Mouse (Mus musculus): ENCODE measurements around the gene Gbp7. TPM values are rescaled to one million over a fixed set of nuclear protein-coding genes. Genes with fewer than 3 reads are reported as not detected.
"Not testable (repeated sequence)": the region's sequence is repeated elsewhere in the genome, so short reads cannot be mapped to it uniquely, and the experiment has no call there.

Gene Gbp7
- total RNA-seq (2021) (10 to 100 TPM; 13.5 to 16.4 TPM), polyA plus RNA-seq (2012; rRNA removed) (1.3 and 2.5 TPM in 2 replicates)
- long read RNA-seq, partial matches to known transcripts, result 0 of 1 reads
- long read RNA-seq, other reads (novel, unspliced or antisense), result 0 of 1 reads

DNA sequence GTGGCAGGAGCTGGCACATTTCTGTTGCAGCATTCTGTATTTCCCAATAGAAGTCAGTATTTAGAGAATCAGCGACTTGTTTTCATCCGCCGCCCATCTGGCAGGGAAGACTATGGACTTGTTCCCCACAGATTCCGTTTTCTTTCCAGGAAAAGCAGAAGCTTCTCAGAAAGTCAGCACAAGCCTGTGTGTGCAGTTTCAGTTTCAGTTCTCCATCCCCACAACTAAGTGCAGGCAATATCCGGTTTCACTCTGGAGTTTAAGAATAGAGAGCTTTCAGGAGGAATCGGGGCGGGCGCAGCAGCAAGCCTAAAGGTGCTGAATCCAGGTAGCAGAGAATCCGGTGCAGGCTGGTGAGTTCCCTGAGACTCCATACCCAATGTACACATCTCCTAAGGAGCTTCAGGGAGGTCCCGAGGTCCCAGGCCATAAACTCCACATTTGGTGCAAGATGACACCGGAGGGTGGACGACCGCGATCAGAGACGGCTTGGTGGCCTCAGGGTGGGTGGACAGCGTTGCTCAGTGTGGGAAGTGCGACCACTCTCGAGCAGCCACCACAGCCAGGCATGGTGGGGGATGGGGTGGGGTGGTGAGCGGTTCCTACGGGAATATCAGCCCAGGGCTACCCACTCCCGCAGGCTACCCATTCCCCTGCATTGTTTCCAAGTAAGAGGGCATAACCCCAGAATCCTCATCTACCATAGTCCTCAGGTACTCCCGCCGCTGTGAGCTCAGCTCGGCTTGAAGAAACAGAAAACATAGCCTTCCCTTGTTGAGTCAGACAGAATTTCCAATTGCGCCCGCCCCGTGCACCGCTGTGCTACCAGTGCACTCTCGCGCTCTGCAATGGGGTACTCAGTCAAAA is at the start of gene Gbp7:
TSS of gene Gbp7 (plus strand) at position 256 of the 867 bp plus-strand sequence.
- DNase-seq, result peak; percentile 74

DNA sequence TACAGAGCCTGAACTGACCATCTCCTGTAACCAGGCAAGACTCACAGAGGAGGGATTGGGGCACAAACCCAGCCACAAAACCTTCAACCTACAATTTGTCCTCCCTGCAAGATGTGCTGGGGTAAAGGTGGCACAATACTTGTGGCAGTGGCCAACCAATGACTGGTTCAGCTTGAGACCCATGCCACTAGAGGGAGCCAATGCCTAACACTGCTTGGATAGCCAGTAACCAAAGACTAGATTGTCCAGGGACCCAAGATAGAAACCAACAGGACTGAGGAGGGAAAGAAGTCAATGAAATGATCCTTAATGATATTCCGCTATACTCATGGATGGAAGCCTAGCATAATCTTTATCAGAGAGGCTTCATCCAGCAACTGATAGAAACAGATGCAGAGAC is 39.7 kb upstream of the Gbp7 start:
- DNase-seq, result peak; percentile 70

DNA sequence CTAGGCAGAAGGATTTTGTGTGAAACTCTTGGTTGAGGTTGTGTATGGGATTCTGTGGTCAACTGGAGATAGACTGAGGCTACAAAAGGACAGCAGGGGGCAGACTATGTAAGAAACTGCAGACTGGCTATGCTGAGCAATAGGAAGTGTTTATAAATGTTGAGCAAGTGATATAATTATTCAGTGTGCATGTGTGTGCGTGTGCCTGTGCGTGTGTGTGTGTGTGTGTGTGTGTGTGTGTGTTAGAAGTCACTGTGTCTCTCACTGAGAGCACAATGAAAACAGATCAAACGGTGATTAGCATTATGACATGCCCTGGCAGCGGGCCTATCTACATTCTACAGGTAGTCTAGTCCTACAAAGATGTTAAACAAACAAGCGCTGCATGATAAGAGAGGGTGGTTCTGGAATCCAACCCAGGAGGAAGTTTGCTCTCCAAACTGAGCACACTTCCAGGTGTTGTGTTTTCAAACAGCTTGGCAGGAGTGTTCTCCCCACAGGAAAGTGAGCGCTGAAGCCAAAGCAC is 36.5 kb upstream of the Gbp7 start, which contains the start of gene Gbp5:
TSS of gene Gbp5 (plus strand) at position 443 of the 526 bp plus-strand sequence.
- peak; percentile 63 for DNase-seq

DNA sequence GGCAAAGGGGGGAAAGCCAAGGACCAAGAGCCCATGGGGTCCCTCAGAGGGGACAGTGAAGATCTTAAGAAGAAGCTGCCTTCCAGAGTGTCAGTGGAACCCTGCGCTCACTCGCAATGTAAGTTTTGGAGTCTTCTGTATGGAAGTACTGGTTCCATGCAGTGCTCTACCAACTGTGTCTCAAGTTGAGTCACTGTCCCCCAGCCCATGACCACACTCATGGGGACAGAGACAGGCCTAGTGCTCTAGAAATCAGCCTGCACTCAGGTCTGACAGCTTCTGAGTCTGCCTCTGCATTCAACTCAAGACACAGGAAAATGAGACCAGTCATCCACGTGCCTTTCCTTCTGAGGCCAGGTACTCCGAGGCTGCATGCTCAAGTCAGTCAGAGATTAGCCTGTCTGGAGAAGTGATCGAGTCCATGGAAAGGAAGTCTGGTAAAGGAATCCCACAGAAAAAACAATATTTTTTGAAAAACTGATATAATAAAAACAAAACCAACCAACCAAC is 34.9 kb upstream of the Gbp7 start:
- no peak for DNase-seq

DNA sequence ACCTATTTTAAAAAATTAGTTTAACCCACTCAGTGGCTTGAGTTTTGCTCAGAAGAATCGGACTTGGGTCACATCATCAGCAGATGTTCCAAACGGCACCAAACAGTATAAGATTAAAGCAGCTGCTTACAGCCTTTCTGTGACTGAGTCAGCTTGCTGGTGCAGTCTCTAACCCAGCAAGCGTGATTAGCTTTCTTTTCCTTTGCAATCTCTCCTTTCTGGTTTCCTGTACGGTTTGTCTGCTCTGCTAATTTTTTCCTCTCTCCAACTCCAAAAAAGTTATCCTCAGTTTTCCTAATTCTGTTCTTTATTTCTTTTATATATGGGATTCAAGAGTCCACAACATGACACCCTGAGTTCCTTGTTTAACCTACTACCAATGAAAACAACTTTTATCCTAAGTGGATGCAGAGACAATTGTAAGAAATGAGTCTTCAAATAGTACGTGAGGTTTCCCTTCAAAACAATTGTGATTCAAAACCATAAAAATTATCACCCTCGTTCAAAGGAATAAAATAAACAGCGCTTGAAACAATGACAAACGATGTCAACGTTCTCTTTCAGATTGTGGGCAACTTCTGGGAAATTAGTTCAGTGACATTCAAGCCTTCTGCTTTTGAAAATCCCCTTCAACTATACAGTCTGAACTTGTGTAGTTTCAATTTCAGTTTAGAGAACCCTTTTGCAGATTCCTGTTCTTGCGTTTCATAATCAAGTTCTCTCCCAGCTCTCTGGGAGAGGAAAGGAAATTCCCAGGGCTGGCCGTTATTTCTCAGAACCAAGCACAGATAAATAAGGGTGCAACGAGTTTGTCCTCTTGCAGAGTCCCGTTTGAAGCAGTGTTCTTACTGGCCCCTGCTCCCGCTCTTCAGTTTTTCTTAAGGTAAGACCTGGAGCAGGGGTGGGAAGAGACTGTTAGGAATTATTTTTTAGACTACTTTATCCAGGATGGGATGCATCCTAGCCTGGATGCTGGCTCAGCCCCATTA is 33.7 kb upstream of the Gbp7 start:
- DNase-seq, result peak; percentile 33

DNA sequence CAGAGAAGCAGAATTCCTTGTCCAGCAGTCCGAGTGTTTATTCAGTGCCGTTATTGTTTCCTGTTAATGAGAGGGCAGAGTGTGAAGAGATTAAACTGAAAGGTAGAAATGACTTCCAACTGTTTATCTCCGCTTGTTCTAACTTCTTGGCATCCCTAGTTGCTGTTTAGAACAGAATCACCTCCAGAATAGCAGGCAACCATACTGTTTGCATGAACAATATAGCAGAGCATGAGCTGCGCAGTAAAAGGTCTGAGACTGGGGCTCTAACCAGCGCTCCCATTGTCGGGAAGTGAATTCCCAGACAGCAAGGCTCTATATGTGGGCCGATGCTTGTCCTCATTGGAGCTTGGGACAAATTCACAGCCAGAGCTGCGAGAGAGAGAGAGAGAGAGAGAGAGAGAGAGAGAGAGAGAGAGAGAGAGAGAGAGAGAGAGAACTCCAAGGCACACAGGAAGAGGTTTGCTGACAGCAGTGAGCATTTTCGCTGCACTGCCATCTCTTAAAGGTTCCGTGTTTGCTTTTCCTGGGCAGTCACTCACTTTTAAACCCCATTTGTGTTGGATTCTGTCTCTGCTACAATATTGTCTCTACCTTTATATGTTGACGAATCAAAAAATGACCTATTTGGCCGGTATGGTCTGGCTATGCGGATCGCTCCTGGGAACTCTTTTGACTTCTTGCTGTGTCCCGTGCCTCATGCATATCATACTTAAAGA is 32.9 kb upstream of the Gbp7 start:
- no peak for DNase-seq

DNA sequence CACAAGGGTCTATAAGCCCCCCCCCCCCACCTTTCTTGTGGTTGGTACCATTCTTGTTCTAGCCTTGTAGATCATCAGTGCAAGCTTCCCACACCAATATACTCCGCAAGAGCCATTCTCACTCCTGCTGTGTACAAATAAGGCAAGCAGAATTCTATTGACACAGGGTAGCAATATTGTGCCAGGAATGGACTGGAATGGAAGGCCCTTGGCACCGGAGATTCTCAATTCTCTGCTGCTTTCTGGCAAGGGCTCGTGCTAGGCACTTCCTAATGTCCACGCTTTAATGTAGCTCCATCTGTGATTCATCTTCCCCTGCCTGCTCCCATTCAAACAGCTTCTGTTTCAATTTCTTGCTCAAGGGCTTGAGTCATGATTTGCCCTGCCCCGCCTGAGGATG is 31.2 kb upstream of the Gbp7 start:
- no peak for DNase-seq

DNA sequence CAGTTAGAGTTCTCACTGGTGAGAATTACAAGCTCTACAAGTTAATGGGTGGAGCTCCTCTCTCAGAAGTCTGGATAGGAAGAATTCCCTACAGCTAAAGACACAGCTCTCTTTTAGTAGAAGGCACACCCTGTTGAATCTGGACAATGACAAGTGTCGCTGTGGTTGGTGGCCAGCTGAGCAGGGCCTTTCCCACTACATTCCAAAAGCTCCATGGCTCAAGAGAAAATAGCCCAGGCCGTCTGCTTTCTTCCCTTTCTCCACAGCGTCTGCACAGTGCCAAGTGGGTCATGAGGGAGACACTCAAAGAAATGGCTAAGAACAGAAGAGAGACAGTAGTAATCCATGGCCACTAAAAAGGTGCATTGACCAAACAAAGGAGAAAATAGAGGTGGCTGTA is 2.0 kb upstream of the Gbp7 start:
- DNase-seq, result no peak

DNA sequence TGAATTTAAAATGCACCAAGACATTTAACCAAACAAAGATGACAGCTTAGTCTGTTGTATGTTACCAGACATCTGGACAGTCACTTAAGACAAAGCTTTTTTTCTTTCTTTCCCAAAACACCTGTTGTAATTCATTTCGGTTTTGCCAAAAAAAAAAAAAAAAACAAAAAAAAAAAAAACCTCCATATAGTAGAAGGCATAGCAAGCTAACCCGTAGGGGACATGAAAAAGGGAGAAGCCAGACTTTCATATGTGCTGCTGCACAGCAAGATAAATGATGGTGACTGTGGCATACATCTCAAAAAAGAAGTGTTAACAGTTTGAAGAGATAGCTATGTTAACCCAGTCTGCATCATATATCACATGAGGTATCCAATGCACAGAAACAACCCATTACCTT is 545 bp upstream of the Gbp7 start:
- DNase-seq, result no peak

DNA sequence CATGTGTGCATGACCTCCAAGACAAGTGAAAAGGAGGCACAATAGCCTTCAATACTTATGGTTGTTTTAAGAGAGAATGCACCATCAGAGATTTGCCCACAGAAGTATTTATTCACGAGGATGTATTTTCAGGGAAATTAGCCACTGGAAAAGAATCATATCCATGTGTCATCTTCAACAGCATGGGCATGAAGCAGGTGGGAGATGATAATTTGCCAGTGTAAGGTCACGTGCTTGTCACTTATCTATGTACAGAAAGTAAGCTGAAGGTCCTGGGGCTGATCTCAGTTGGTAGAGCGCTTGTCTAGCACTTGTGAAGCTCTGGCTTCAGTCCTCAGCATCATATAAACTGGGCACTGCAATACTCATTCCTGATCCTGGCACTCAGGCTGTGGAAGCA is 1.5 kb downstream of the Gbp7 start:
- no peak for DNase-seq

DNA sequence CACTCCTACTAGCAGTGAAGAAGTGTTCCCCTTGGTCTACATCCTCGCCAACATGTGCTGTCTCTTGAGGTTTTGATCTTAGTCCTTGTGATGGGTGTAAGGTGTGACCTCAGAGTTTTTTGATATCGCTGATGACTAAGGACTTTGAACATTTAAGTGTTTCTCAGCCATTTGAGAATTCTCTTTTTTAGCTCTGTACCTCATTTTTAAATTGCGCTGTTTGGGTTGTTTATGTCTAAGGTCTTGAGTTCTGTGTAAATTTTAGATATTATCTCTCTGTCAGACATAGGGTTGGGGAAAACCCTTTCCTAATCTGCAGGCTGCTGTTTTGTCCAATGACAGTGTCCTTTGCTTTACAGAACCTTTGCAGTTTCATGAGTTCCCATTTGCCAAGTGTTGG is 3.0 kb downstream of the Gbp7 start:
- DNase-seq, result no peak

DNA sequence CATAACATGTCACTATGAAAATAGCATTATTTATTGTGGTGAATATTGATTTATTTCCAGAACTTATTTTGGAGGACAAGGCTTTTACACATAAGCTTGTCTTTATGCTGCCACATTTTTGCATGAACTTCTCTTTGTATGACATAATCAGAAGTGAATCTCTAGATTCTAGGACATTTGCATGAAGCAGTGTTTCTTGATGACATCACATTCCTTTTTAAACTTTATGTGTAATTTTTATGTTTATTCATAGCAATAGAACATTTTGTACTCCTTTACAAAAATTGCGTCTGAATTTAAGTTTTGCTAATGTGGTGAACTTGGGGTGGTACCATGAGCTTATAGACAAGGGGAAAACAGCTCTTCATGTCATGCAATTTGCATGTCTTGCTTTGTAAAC is 5.5 kb downstream of the Gbp7 start:
- no peak for DNase-seq

DNA sequence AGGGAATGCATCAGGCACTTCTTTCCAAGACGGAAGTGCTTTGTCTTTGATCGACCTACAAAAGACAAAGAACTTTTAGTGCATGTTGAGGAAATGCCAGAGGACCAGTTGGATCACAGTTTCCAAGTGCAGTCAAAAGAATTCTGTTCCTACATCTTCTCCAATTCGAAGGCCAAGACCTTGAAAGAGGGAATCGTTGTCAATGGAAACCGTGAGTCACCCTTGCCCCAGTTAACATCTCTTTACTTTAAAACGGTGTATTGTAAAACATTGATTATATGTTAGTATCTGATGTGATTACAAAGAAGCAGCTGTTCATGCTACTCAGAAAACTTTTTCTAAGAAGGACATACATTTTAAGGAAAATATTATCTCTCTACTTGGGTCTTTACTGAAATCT is 11.2 kb downstream of the Gbp7 start:
- DNase-seq, result peak; percentile 44

DNA sequence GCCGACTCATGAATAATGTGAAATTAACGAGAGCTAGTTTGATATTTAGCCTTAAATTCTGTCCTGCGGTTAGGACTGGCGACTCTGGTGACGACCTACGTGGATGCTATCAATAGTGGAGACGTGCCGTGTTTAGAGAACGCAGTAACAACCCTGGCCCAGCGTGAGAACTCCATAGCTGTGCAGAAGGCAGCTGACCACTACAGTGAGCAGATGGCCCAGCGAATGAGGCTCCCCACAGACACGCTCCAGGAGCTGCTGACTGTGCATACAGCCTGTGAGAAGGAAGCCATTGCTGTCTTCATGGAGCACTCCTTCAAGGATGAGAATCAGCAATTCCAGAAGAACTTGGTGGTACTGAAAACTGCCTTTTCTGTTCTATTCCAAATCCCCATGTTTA is 12.6 kb downstream of the Gbp7 start:
- not testable (repeated sequence) for DNase-seq

DNA sequence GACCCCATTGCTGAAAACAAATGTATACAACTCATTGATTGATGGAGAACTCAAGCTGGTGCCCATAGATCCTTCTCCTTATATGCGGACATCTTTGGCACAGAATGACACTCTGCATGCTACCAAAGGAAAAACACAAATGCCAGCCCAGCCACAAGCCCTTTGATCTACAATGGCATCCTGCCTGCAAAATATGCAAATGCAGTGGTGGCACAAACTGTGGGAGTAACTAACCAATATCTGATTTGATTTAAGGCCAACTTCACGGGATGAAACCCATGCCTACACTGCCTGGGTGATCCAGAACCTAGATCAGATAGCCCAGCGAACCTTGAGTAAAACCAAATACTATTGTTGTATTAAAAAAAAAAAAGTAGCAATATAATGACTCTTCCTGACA is 16.5 kb downstream of the Gbp7 start:
- DNase-seq, result no peak

DNA sequence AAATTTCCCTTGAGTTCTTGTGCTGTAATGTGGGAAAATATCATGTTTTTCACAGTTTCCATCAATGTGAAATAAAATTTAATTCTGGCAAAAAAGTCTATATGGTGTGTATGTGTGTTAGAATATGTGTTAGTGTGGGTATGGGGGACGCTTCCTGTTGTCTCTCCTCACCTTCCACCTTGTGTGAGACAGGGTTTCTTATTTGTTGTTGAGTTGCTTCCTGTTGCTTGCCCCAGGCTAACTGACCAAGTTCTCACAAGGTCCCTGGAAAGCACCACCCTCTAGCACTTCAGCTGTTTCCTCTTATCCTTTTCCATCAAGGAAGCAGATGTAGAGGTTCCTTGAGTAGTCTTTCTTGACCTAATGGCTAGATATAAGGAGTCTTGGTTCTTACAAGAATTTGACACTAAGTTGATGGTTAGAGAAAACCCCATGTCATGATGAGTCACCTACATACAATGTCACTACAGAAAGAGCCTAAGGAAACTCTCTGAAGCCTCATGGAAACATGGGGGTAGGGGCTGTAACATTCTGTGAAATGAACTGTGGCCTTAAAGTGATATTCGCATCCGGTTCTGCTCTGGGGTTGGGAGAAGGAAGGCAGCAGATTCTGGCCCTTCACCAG is 20.0 kb downstream of the Gbp7 start:
- no peak for DNase-seq

DNA sequence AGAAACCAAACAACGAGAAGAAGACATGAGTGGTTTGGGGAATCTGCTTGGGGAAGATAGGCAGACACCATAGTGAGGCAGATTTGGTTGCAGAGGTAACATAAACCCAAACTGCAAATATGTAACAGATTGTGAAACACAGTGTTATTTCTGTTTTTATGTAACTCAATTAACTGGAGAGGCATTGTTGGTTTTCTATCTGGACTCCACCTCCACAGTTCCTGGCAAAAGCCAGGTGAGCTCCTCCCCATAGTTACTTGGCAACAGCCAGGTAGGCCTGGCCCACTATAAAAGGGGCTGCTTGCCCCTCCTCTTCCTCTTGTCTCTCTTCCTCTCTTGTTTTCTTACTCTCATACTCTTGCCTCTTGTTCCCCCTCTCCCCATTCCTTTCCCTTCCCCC is 24.5 kb downstream of the Gbp7 start:
- no peak for DNase-seq

DNA sequence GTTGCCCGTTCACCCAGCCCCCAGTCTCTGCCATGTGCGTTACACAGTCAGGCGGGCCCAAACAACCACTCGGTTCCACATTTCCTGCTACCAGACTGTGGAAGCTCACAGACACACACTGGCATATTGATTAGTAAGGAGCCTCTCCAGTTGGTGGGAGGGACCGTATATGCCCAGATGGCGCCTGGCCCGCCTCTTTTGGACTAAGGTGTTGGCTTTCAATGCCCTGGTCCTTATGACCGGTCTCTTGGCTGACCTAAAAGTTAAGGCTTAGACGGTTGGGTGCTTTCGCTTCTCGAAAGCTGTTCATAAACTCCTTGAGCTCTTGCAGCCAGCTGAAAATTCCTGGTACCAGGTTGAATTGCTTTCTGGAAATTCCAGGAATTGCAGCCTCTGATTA is 25.5 kb downstream of the Gbp7 start:
- DNase-seq, result no peak

DNA sequence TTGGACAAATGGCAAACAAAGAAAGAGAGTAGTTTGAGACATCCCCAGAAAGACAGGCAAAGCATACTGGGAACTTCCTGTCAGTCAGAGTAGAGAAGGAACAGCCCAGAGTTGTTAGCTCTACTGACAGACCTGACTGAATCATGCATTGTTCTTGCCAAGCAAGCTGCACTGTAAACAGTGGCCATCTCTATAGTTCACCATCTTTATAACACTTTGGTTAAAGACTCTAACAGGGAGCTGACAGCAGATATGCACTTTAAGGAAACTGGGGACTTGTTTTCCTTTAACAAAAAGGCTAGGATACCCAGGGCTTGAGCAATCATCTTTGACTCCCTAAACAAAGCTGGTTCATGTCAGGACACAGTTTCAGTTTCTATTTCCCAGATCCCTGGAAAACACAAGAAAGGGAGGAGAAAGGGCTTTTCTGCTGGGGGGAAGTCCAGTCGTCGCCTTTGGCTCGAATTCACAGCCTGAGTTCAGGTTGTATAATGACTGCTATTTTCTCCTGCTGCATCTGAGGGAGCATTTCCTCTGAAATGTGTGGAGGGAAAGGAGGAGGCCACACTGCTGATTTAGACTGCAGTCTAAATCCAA is 29.6 kb downstream of the Gbp7 start, which contains the start of gene Gbp3:
TSS of gene Gbp3 (plus strand) at position 395 of the 597 bp plus-strand sequence.
- peak; percentile 59 for DNase-seq

DNA sequence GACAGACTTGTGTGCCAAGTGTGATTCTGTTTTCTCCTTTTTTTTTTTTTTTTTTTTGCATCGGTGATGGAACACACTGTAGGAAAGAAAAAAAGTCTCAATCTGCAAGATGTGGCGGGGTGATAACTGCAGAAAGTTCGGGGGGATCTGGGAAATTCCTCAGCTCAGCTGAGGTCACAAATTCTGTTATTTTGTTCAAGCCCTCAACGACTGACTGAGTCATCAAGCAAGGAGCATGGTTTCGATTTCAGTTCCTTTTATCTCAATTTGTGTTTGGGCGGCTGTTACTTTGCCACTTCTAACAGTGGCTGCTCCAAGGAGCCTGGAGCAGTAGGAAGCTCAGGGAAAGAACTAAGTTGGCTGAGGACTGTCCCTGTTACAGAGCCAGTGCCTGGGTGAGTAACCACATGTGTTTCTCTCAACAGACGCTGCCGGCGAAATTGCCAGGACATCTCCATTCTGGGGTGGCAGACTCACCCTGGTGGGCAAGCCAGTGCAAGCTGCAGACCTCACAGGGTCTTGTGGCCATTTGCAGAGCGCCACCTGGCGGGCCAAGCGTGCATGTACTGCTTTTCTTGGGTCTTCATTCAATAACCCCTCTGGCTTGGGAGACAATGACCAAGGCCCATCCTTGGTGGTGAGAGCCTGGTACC is 30.3 kb downstream of the Gbp7 start:
- DNase-seq, result peak; percentile 90

Data from adrenal gland, adult 2 months (tissue).